Mouse (Mus musculus): ENCODE results near the gene Gm29776.
A peak's percentile ranks its signal among the peaks of the same experiment; 100 is the strongest.

Gene Gm29776

GRCm38 (mm10) chr14:54706589-54707320 is 8.1 kb upstream of the Gm29776 start:
- no peak for DNase-seq

- no peak for DNase-seq
These were observed 7.2 kb upstream of the Gm29776 start for GRCm38 (mm10) chr14:54705844-54706243.

- no peak for DNase-seq
These were observed 4.6 kb upstream of the Gm29776 start for GRCm38 (mm10) chr14:54703207-54703606.

GRCm38 (mm10) chr14:54701298-54701697 is 2.7 kb upstream of the Gm29776 start:
- peak; percentile 83 to 85 for DNase-seq

- no peak for DNase-seq
These were observed 953 bp upstream of the Gm29776 start for GRCm38 (mm10) chr14:54699586-54699985.

- DNase-seq, result no peak
These were observed 1.9 kb downstream of the Gm29776 start for GRCm38 (mm10) chr14:54696752-54697151.

- DNase-seq, result no peak
These were observed 3.6 kb downstream of the Gm29776 start for GRCm38 (mm10) chr14:54695042-54695441.

- no peak for DNase-seq
These were observed 11.4 kb downstream of the Gm29776 start for GRCm38 (mm10) chr14:54687251-54687650.

GRCm38 (mm10) chr14:54686522-54687143 is 12.0 kb downstream of the Gm29776 start, which contains the start of gene Acin1:
Gene Acin1 (minus strand): TSS chr14:54686931.
- peak; percentile 100 for DNase-seq

- DNase-seq, result peak; percentile 83 to 85
These were observed 12.5 kb downstream of the Gm29776 start, which contains the start of gene 1700123O20Rik for GRCm38 (mm10) chr14:54686063-54686521. Gene 1700123O20Rik (plus strand): TSS chr14:54686216.

- no peak for DNase-seq
These were observed 13.2 kb downstream of the Gm29776 start for GRCm38 (mm10) chr14:54685471-54685870.

- DNase-seq, result no peak
These were observed 16.2 kb downstream of the Gm29776 start for GRCm38 (mm10) chr14:54682396-54682795.

GRCm38 (mm10) chr14:54678657-54679304 is 19.9 kb downstream of the Gm29776 start:
- no peak for DNase-seq

- DNase-seq, result no peak
These were observed 22.3 kb downstream of the Gm29776 start for GRCm38 (mm10) chr14:54676290-54676689.

GRCm38 (mm10) chr14:54674317-54674716 is 24.3 kb downstream of the Gm29776 start:
- no peak for DNase-seq

- peak; percentile 62 to 65 for DNase-seq
These were observed 29.3 kb downstream of the Gm29776 start for GRCm38 (mm10) chr14:54669381-54669780.

GRCm38 (mm10) chr14:54664477-54665222 is 34.0 kb downstream of the Gm29776 start:
- no peak for DNase-seq

GRCm38 (mm10) chr14:54660009-54660408 is 38.6 kb downstream of the Gm29776 start:
- no peak for DNase-seq

GRCm38 (mm10) chr14:54653496-54653895 is 45.1 kb downstream of the Gm29776 start:
- DNase-seq, result peak; percentile 82 to 87

GRCm38 (mm10) chr14:54652787-54653186 is 45.8 kb downstream of the Gm29776 start:
- no peak for DNase-seq

GRCm38 (mm10) chr14:54651556-54651955 is 47.1 kb downstream of the Gm29776 start:
- DNase-seq, result no peak

GRCm38 (mm10) chr14:54650621-54651454 is 47.8 kb downstream of the Gm29776 start:
- DNase-seq, result peak; percentile 82 to 84
